Mouse (Mus musculus): Measurements from ENCODE around the gene Elp1. TPM values are rescaled to one million over a fixed set of nuclear protein-coding genes. Genes with fewer than 3 reads are reported as not detected.

Gene Elp1
- total RNA-seq, 2 experiments from 2014 or later, result 34.8 to 87.6 TPM

- no peak; the same call in 1 of the 2 replicates for ATAC-seq (replicated peaks; ENCODE audit: low FRiP score, low TSS enrichment, poor library complexity, severe bottlenecking)
These were observed 579 bp upstream of the Elp1 start for GRCm38 (mm10) chr4:56802669-56803150.

- ATAC-seq (replicated peaks; ENCODE audit: low FRiP score, low TSS enrichment, poor library complexity, severe bottlenecking), result peak; percentile 82
These were observed 10.8 kb downstream of the Elp1 start for GRCm38 (mm10) chr4:56791373-56791772.

DNA sequence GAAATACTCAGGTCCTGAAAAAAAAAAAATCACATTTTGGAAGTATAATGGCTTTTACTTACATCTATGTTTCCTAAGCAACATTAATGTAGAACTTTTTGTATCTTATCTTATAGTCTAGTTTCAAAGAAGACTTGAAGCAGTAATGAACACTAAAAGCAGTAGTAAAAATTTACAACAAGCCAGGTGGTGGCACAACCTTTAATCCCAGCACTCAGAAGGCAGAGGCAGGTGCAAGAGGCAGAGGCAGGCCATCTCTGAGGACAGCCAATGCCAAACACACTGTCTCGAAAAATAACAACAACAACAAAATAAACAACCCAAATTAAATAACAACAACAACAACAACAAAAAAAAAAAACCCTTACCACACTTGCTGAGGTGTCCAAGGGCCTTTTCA lies 31.1 kb downstream of the Elp1 start:
- ATAC-seq (replicated peaks; ENCODE audit: low FRiP score, low TSS enrichment, poor library complexity, severe bottlenecking), result no peak

- ATAC-seq (replicated peaks; ENCODE audit: low FRiP score, low TSS enrichment, poor library complexity, severe bottlenecking), result no peak
These were observed 33.2 kb downstream of the Elp1 start for GRCm38 (mm10) chr4:56768913-56769312.

- ATAC-seq (replicated peaks; ENCODE audit: low FRiP score, low TSS enrichment, poor library complexity, severe bottlenecking), result no peak
These were observed 34.3 kb downstream of the Elp1 start for GRCm38 (mm10) chr4:56767861-56768284.

DNA sequence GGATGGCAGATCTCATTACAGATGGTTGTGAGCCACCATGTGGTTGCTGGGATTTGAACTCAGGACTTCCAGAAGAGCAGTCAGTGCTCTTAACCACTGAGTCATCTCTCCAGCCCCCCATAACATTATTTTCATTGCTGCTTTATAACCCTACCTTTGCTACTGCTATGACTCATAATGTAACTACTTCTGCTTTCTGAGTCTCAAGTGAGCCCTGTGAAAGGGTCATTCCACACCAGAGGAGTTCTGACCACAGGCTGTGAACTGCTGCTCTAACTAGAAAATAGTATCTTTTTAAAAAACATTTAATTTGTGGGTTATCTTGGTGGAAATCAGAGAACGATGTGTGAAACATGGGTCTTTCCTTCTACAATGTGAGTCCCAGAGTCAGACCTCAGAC lies 44.4 kb downstream of the Elp1 start:
- ATAC-seq (replicated peaks; ENCODE audit: low FRiP score, low TSS enrichment, poor library complexity, severe bottlenecking), result no peak

DNA sequence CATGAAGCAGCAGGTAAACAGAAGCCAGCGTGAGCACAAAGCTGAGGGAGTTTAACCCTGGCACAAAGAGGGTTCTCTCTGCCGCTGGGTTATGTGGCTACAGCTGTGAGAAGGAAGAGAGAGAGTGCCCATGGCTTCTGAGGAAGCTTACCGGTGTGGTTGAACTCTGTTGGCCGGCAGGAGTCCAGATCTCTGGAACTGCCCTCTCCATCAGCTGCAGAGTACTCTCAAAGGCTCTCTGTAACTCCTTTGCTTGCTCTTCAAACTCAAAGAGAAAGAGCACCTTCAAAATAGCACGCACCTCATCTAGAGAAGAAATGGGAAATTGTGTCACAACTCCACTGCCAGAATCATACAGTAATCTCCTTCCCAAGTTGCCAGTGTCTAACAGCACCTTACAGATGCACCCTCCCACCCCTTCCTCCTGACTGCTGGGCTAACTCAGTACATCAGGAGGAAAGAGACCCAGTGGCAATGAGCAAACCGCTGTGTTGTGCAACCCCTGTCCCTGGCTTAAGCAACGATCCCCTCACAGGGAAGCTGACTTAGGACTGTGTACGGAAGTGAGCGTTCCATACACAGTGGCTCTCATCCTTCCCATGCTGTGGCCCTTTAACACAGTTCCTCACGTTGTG lies 45.0 kb downstream of the Elp1 start:
- ATAC-seq (replicated peaks; ENCODE audit: low FRiP score, low TSS enrichment, poor library complexity, severe bottlenecking), result no peak

DNA sequence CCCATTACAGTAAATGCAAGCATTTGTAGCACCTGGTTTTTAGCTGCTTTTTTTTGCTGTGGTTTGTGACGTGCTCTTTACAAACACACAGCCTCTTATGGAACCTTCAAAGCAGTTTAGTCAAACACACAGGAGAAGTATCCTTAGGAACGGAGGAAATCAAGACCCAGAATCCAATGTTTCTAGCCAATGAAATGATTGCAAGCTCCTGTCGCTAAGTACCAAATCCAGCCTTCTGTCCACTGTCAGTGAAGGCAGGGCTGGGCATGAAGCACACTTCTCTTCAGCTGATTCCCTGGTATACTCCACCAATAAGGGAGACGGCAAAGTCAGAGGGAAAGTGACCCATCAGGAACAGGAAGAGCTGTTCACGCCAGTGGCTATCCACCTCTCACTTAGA lies 46.1 kb downstream of the Elp1 start:
- ATAC-seq (replicated peaks; ENCODE audit: low FRiP score, low TSS enrichment, poor library complexity, severe bottlenecking), result no peak

GRCm38 (mm10) chr4:56747456-56747855 lies 54.7 kb downstream of the Elp1 start:
- no peak for ATAC-seq (replicated peaks; ENCODE audit: low FRiP score, low TSS enrichment, poor library complexity, severe bottlenecking)

DNA sequence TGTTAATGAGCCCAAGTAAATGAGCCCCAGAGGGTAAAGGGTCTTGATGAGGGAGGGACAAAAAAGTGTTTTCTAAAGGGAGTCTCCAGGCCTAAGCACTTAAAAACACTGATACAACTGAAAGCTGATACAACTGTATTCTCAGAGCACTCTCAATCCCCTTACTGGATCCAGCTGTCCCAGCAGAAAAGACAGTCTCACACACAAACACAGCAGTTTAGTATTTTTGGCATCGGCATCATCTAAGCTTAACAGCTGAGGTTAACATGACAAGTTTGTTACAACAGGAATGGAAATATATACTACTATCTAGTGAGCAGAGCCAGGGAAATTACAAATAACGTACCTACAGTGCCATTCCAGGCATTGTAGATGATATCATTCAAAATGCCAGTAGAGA lies 55.8 kb downstream of the Elp1 start:
- no peak for ATAC-seq (replicated peaks; ENCODE audit: low FRiP score, low TSS enrichment, poor library complexity, severe bottlenecking)

- no peak for ATAC-seq (replicated peaks; ENCODE audit: low FRiP score, low TSS enrichment, poor library complexity, severe bottlenecking)
These were observed 58.6 kb downstream of the Elp1 start, which contains the start of gene Actl7a for GRCm38 (mm10) chr4:56743363-56744195. TSS of gene Actl7a (plus strand) at chr4:56743413.

GRCm38 (mm10) chr4:56742698-56743097 lies 59.4 kb downstream of the Elp1 start:
- no peak for ATAC-seq (replicated peaks; ENCODE audit: low FRiP score, low TSS enrichment, poor library complexity, severe bottlenecking)

- no peak for ATAC-seq (replicated peaks; ENCODE audit: low FRiP score, low TSS enrichment, poor library complexity, severe bottlenecking)
These were observed 61.1 kb downstream of the Elp1 start, which contains the start of gene Actl7b for GRCm38 (mm10) chr4:56741041-56741493. TSS of gene Actl7b (minus strand) at chr4:56741443.

GRCm38 (mm10) chr4:56740611-56741010 lies 61.5 kb downstream of the Elp1 start:
- no peak for ATAC-seq (replicated peaks; ENCODE audit: low FRiP score, low TSS enrichment, poor library complexity, severe bottlenecking)

- no peak for ATAC-seq (replicated peaks; ENCODE audit: low FRiP score, low TSS enrichment, poor library complexity, severe bottlenecking)
These were observed 62.1 kb downstream of the Elp1 start, which contains the start of gene Gm26657 for GRCm38 (mm10) chr4:56740020-56740485. TSS of gene Gm26657 (plus strand) at chr4:56740070.

DNA sequence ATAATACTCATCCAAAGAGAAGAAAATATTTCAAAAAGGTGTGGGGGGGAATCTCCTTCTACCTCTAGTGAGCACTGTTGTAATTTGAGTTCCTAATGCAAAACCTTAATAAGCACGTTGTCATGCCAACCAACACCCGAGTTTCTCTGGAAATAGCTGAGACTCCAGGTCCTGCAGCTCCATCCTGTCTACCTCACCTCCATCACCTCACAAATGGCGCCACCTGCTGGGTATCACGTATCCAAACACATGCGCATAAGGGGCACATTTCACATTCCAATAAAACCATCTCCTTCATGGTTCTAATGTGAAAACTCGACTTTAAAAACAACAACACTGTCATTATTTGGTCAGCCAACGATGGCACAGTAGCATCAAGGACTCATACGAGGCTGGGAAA lies 76.3 kb downstream of the Elp1 start:
- ATAC-seq (replicated peaks; ENCODE audit: low FRiP score, low TSS enrichment, poor library complexity, severe bottlenecking), result no peak

- no peak for ATAC-seq (replicated peaks; ENCODE audit: low FRiP score, low TSS enrichment, poor library complexity, severe bottlenecking)
These were observed 78.9 kb downstream of the Elp1 start for GRCm38 (mm10) chr4:56723237-56723636.

- ATAC-seq (replicated peaks; ENCODE audit: low FRiP score, low TSS enrichment, poor library complexity, severe bottlenecking), result no peak
These were observed 79.8 kb downstream of the Elp1 start for GRCm38 (mm10) chr4:56722346-56722745.

- peak; percentile 47; the same call in 1 of the 2 replicates for ATAC-seq (replicated peaks; ENCODE audit: low FRiP score, low TSS enrichment, poor library complexity, severe bottlenecking)
These were observed 80.7 kb downstream of the Elp1 start for GRCm38 (mm10) chr4:56721469-56721868.

DNA sequence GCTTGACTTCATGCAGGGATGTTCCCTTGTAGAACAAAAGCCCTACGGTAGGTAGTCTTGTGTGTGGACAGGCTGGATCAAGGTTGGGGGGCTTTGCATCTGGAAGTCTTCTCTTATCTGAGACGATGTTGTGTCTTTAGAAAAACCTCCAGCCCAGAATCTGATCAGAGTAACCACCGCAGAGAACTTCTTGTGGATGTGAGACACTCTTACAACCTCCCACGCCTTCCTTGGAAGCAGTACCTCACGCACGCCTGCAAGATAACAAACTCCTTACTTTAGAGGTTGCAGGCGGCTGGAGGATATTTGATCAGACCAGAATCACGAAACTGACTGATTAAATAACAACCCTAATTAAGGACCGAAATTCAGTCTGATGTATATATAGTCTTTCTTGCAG lies 81.7 kb downstream of the Elp1 start:
- ATAC-seq (replicated peaks; ENCODE audit: low FRiP score, low TSS enrichment, poor library complexity, severe bottlenecking), result no peak

All from megakaryocyte-erythroid progenitor cell, adult 5-6 weeks (primary cell).